12 mouse cellular contexts compared by ENCODE assay signal in the genomic region with DNA sequence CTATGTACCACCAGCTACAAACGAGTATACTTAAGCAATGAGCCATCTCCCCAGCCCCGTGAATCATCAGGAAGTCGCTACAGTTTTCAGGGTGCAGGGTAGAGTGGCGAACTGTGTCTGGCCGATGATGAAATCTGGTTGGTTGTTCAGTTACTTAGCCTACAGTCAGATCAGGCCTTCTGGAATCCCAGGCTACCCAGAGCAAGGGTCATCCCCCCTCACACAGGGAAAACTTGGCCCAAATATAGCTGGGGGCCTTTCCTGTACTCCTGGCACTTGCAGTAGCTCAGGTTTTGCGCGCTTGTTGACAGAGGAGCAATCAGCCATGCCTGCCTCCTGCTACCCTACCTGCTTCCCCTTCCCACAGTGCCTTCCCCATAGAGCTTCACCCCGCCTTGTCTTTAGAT. TPM values are rescaled to one million over a fixed set of nuclear protein-coding genes. Genes with fewer than 3 reads are reported as not detected.
DNase-seq lines count a peak whose midpoint lies in the region; ATAC-seq lines count a peak whose summit lies in the region.
"Had no signal": no experiment of that assay in that cellular context is flagged by ENCODE, and none has a peak within 500 bp of the region (broad histone marks: within the 10 kb centered on the region; RNA-seq: fewer than 3 reads in every experiment).

No protein-coding gene starts in this region.

- no peak overlapping the region for H3K4me2 ChIP-seq in hindbrain, embryonic 13.5 days
- H3K4me2 ChIP-seq in embryonic facial prominence, embryonic 14.5 days (ENCODE audit: low read depth, low read length) = peak overlapping the region; percentile 5; the same call in 1 of the 2 replicates
- H3K4me2 ChIP-seq in midbrain, embryonic 16.5 days (ENCODE audit: low read length) = no peak overlapping the region
- H3K4me2 ChIP-seq: stomach, embryonic 15.5 days had no signal

- peaks cover 6% of the 10 kb centered on the region; the same call in 1 of the 2 replicates for H3K27me3 ChIP-seq in hindbrain, embryonic 13.5 days
- H3K27me3 ChIP-seq in hindbrain, embryonic 10.5 days (ENCODE audit: insufficient read depth, poor library complexity, severe bottlenecking) = peaks cover 10% of the 10 kb centered on the region; the same call in 1 of the 2 replicates
- H3K27me3 ChIP-seq in embryonic facial prominence, embryonic 14.5 days (replicated peaks; ENCODE audit: control insufficient read depth, insufficient read depth, low read length) = no peaks in the 10 kb centered on the region
- no peaks in the 10 kb centered on the region for H3K27me3 ChIP-seq in midbrain, embryonic 16.5 days (ENCODE audit: control insufficient read depth, insufficient read depth, low read depth, low read length)
- H3K27me3 ChIP-seq: stomach, embryonic 15.5 days had no signal

- no peak for DNase-seq in hindbrain, embryonic 10.5 days (ENCODE audit: low spot score)
- DNase-seq in embryonic facial prominence, embryonic 14.5 days (ENCODE audit: low spot score) = no peak
- peak; percentile 60 to 84 for DNase-seq in kidney, postnatal 25 days
- DNase-seq in lung, adult 18-20 months = no peak
- no peak for DNase-seq in heart, postnatal 36 days
- no peak for DNase-seq in left cerebral cortex, postnatal 25 days (ENCODE audit: low spot score in 2 of 2)
- DNase-seq: cerebellum, adult 18-20 months; heart, adult 18-20 months; lung, postnatal 10 days had no signal

- WGBS in hindbrain, embryonic 13.5 days = 86% methylated on average over 8 of the region's 8 CpGs
- 85% methylated on average over 8 of the region's 8 CpGs for WGBS in hindbrain, embryonic 10.5 days
- WGBS in embryonic facial prominence, embryonic 14.5 days = 68% methylated on average over 8 of the region's 8 CpGs
- WGBS in midbrain, embryonic 16.5 days = 86% methylated on average over 8 of the region's 8 CpGs

- H3K27ac ChIP-seq in hindbrain, embryonic 13.5 days = peak overlapping the region; percentile 73
- no peak overlapping the region for H3K27ac ChIP-seq in hindbrain, embryonic 10.5 days
- peak overlapping the region; percentile 83 for H3K27ac ChIP-seq in embryonic facial prominence, embryonic 14.5 days (replicated peaks; ENCODE audit: low read depth, low read length)
- H3K27ac ChIP-seq in midbrain, embryonic 16.5 days (ENCODE audit: low read length) = peak overlapping the region; percentile 28
- H3K27ac ChIP-seq: stomach, embryonic 15.5 days had no signal

- ATAC-seq in hindbrain, embryonic 13.5 days (ENCODE audit: low FRiP score) = no peak
- ATAC-seq in embryonic facial prominence, embryonic 14.5 days (ENCODE audit: low read depth) = no peak
- ATAC-seq in midbrain, embryonic 16.5 days = no peak

- H3K4me3 ChIP-seq in hindbrain, embryonic 13.5 days = no peak overlapping the region
- no peak overlapping the region for H3K4me3 ChIP-seq in hindbrain, embryonic 10.5 days
- no peak overlapping the region for H3K4me3 ChIP-seq in embryonic facial prominence, embryonic 14.5 days (ENCODE audit: low read depth, low read length)
- H3K4me3 ChIP-seq in midbrain, embryonic 16.5 days (ENCODE audit: low read depth, low read length) = no peak overlapping the region
- H3K4me3 ChIP-seq: stomach, embryonic 15.5 days had no signal

- intact Hi-C loops in heart, postnatal 36 days (cut with DNase I) = no loop called here
- intact Hi-C loops in left cerebral cortex, postnatal 25 days (cut with DNase I) = no loop called here

- peaks cover 15% of the 10 kb centered on the region for H3K4me1 ChIP-seq in hindbrain, embryonic 13.5 days (replicated peaks)
- H3K4me1 ChIP-seq in hindbrain, embryonic 10.5 days (replicated peaks) = peaks cover 9% of the 10 kb centered on the region
- H3K4me1 ChIP-seq in embryonic facial prominence, embryonic 14.5 days (ENCODE audit: control insufficient read depth, insufficient read depth, low read length) = peaks cover 19% of the 10 kb centered on the region
- peaks cover 5% of the 10 kb centered on the region; the same call in 1 of the 2 replicates for H3K4me1 ChIP-seq in midbrain, embryonic 16.5 days (ENCODE audit: control insufficient read depth, insufficient read depth, low read length)

- no peak overlapping the region for H3K9ac ChIP-seq in hindbrain, embryonic 13.5 days
- 0 out of 2 replicates have a peak overlapping the region, but pooled peaks have one; percentile 16 for H3K9ac ChIP-seq in embryonic facial prominence, embryonic 14.5 days (ENCODE audit: low read depth, low read length)
- H3K9ac ChIP-seq in midbrain, embryonic 16.5 days (ENCODE audit: low read depth, low read length) = no peak overlapping the region
- H3K9ac ChIP-seq: stomach, embryonic 15.5 days had no signal

- no peaks in the 10 kb centered on the region for H3K36me3 ChIP-seq in hindbrain, embryonic 13.5 days
- no peaks in the 10 kb centered on the region for H3K36me3 ChIP-seq in hindbrain, embryonic 10.5 days
- no peaks in the 10 kb centered on the region for H3K36me3 ChIP-seq in embryonic facial prominence, embryonic 14.5 days (ENCODE audit: control insufficient read depth, insufficient read depth, low read length)
- H3K36me3 ChIP-seq in midbrain, embryonic 16.5 days (ENCODE audit: control insufficient read depth, insufficient read depth, low read length) = no peaks in the 10 kb centered on the region
- H3K36me3 ChIP-seq: stomach, embryonic 15.5 days had no signal

- no peaks in the 10 kb centered on the region for H3K9me3 ChIP-seq in hindbrain, embryonic 13.5 days
- peaks cover 5% of the 10 kb centered on the region for H3K9me3 ChIP-seq in hindbrain, embryonic 10.5 days
- no peaks in the 10 kb centered on the region for H3K9me3 ChIP-seq in embryonic facial prominence, embryonic 14.5 days (ENCODE audit: control insufficient read depth, low read length)
- no peaks in the 10 kb centered on the region for H3K9me3 ChIP-seq in midbrain, embryonic 16.5 days (replicated peaks; ENCODE audit: control insufficient read depth, low read length, poor library complexity, severe bottlenecking)
- H3K9me3 ChIP-seq: stomach, embryonic 15.5 days had no signal

RNA-seq across cellular contexts. Expression of a gene that starts 12.3 kb away (rescaled TPM):
- 28.1 and 28.2 TPM in 2 replicates for polyA plus RNA-seq in hindbrain, embryonic 13.5 days (2015; fragmentation: Nextera tagmentation; extraction: Ambion mirVana)
- 111 and 135 TPM in 2 replicates for polyA plus RNA-seq in hindbrain, embryonic 10.5 days (2016; fragmentation: Nextera tagmentation; extraction: Ambion mirVana)
- 133 and 149 TPM in 2 replicates for polyA plus RNA-seq in embryonic facial prominence, embryonic 14.5 days (2014; fragmentation: Nextera tagmentation; extraction: Ambion mirVana)
- polyA plus RNA-seq in midbrain, embryonic 16.5 days (2015; fragmentation: Nextera tagmentation; extraction: Ambion mirVana) = 11.6 and 12.5 TPM in 2 replicates
- total RNA-seq in heart, postnatal 36 days (2021) = 10 to 100 TPM; 29.7 to 33.9 TPM
- 10 to 100 TPM; 71.0 to 80.5 TPM for total RNA-seq in left cerebral cortex, postnatal 25 days (2021)

RNA-seq across cellular contexts. Expression of a gene that starts 37.6 kb away (rescaled TPM):
- 62.4 and 78.7 TPM in 2 replicates for polyA plus RNA-seq in hindbrain, embryonic 13.5 days (2015; fragmentation: Nextera tagmentation; extraction: Ambion mirVana)
- polyA plus RNA-seq in hindbrain, embryonic 10.5 days (2016; fragmentation: Nextera tagmentation; extraction: Ambion mirVana) = 9.7 and 14.4 TPM in 2 replicates
- 66.3 and 71.0 TPM in 2 replicates for polyA plus RNA-seq in embryonic facial prominence, embryonic 14.5 days (2014; fragmentation: Nextera tagmentation; extraction: Ambion mirVana)
- 5.1 and 7.1 TPM in 2 replicates for polyA plus RNA-seq in midbrain, embryonic 16.5 days (2015; fragmentation: Nextera tagmentation; extraction: Ambion mirVana)
- under 1 TPM; 0.14 to 0.94 TPM for total RNA-seq in heart, postnatal 36 days (2021)
- 1 to 10 TPM; 1.4 to 1.6 TPM for total RNA-seq in left cerebral cortex, postnatal 25 days (2021)

RNA-seq across cellular contexts. Expression of a gene that starts 57.0 kb away (rescaled TPM):
- polyA plus RNA-seq in hindbrain, embryonic 13.5 days (2015; fragmentation: Nextera tagmentation; extraction: Ambion mirVana) = 8.4 and 10.0 TPM in 2 replicates
- polyA plus RNA-seq in hindbrain, embryonic 10.5 days (2016; fragmentation: Nextera tagmentation; extraction: Ambion mirVana) = 41.6 and 46.8 TPM in 2 replicates
- polyA plus RNA-seq in embryonic facial prominence, embryonic 14.5 days (2014; fragmentation: Nextera tagmentation; extraction: Ambion mirVana) = 15.3 and 24.4 TPM in 2 replicates
- 3.2 and 4.9 TPM in 2 replicates for polyA plus RNA-seq in midbrain, embryonic 16.5 days (2015; fragmentation: Nextera tagmentation; extraction: Ambion mirVana)
- under 1 TPM; 0.33 to 0.49 TPM for total RNA-seq in heart, postnatal 36 days (2021)
- under 1 TPM; 0.69 TPM for total RNA-seq in left cerebral cortex, postnatal 25 days (2021)

Comparison
In these comparisons a context has a peak if more than half of its experiments do, and no peak if none do; other contexts are left out.
1. DNase-seq: peak in kidney, postnatal 25 days (2 of 2); none in hindbrain, embryonic 10.5 days (single experiment), embryonic facial prominence, embryonic 14.5 days (single experiment), lung, adult 18-20 months (0 of 2), heart, postnatal 36 days (0 of 2) and left cerebral cortex, postnatal 25 days (0 of 2).